Mouse (Mus musculus): ENCODE results near the gene Cd80. TPM values are rescaled to one million over a fixed set of nuclear protein-coding genes. Genes with fewer than 3 reads are reported as not detected.
A peak's percentile ranks its signal among the peaks of the same experiment; 100 is the strongest.

Gene Cd80
- polyA plus RNA-seq, 1 experiment, result 0.17 TPM

GRCm38 (mm10) chr16:38454533-38455254 is 667 bp upstream of the Cd80 start:
- Histone ChIP-seq H3K4me3 (replicated peaks) (no peak overlapping the region), H3K4me1 (peaks cover 64% of the 10 kb centered on the region), H3K36me3 (replicated peaks; ENCODE audit: low read length) (peaks cover 17% of the 10 kb centered on the region), H3K9me3 (no peaks in the 10 kb centered on the region), H3K27me3 (replicated peaks) (no peaks in the 10 kb centered on the region)
- no peak for TF ChIP-seq GATA1 (IDR thresholded peaks at IDR 0.05; ENCODE audit: borderline replicate concordance, low read length)
- TF ChIP-seq FLI1 (IDR thresholded peaks at IDR 0.05; ENCODE audit: low read length), result no peak

- Histone ChIP-seq H3K4me3 (replicated peaks) (peak overlapping the region; percentile 57), H3K9me3 (no peaks in the 10 kb centered on the region)
These were observed 1.6 kb downstream of the Cd80 start for GRCm38 (mm10) chr16:38456812-38457567.

GRCm38 (mm10) chr16:38458600-38459280 is 3.4 kb downstream of the Cd80 start:
- no peak for TF ChIP-seq GATA1 (IDR thresholded peaks at IDR 0.05; ENCODE audit: borderline replicate concordance, low read length)
- TF ChIP-seq FLI1 (IDR thresholded peaks at IDR 0.05; ENCODE audit: low read length), result no peak
- Histone ChIP-seq H3K27me3 (replicated peaks) (peaks cover 10% of the 10 kb centered on the region), H3K4me1 (peaks cover 46% of the 10 kb centered on the region), H3K9me3 (no peaks in the 10 kb centered on the region), H3K36me3 (replicated peaks; ENCODE audit: low read length) (no peaks in the 10 kb centered on the region), H3K4me3 (replicated peaks) (no peak overlapping the region)

More at GRCm38 (mm10) chr16:38456812-38457567, 1.6 kb downstream of the Cd80 start:
- Histone ChIP-seq H3K36me3 (replicated peaks; ENCODE audit: low read length) (no peaks in the 10 kb centered on the region), H3K4me1 (peaks cover 49% of the 10 kb centered on the region), H3K27me3 (replicated peaks) (peaks cover under 1% of the 10 kb centered on the region)
- TF ChIP-seq FLI1 (IDR thresholded peaks at IDR 0.05; ENCODE audit: low read length), result no peak
- no peak for TF ChIP-seq GATA1 (IDR thresholded peaks at IDR 0.05; ENCODE audit: borderline replicate concordance, low read length)

- Histone ChIP-seq H3K36me3 (replicated peaks; ENCODE audit: low read length) (no peaks in the 10 kb centered on the region), H3K27me3 (replicated peaks) (peaks cover 11% of the 10 kb centered on the region), H3K4me1 (peaks cover 36% of the 10 kb centered on the region), H3K9me3 (no peaks in the 10 kb centered on the region), H3K4me3 (replicated peaks) (no peak overlapping the region)
- TF ChIP-seq GATA1 (IDR thresholded peaks at IDR 0.05; ENCODE audit: borderline replicate concordance, low read length), result no peak
- no peak for TF ChIP-seq FLI1 (IDR thresholded peaks at IDR 0.05; ENCODE audit: low read length)
These were observed 4.6 kb downstream of the Cd80 start for GRCm38 (mm10) chr16:38459990-38460389.

- peaks cover 15% of the 10 kb centered on the region for H3K27me3 ChIP-seq (replicated peaks)
- H3K36me3 ChIP-seq (replicated peaks; ENCODE audit: low read length), result no peaks in the 10 kb centered on the region
- H3K4me3 ChIP-seq (replicated peaks), result no peak overlapping the region
- TF ChIP-seq GATA1 (IDR thresholded peaks at IDR 0.05; ENCODE audit: borderline replicate concordance, low read length), result no peak
- no peak for TF ChIP-seq FLI1 (IDR thresholded peaks at IDR 0.05; ENCODE audit: low read length)
- H3K4me1 ChIP-seq, result peaks cover 41% of the 10 kb centered on the region
- H3K9me3 ChIP-seq, result no peaks in the 10 kb centered on the region
These were observed 6.4 kb downstream of the Cd80 start for GRCm38 (mm10) chr16:38461749-38462148.

- Histone ChIP-seq H3K36me3 (replicated peaks; ENCODE audit: low read length) (no peaks in the 10 kb centered on the region), H3K9me3 (no peaks in the 10 kb centered on the region), H3K4me1 (peaks cover 39% of the 10 kb centered on the region), H3K4me3 (replicated peaks) (no peak overlapping the region), H3K27me3 (replicated peaks) (peaks cover 17% of the 10 kb centered on the region)
- TF ChIP-seq GATA1 (IDR thresholded peaks at IDR 0.05; ENCODE audit: borderline replicate concordance, low read length) (no peak), FLI1 (IDR thresholded peaks at IDR 0.05; ENCODE audit: low read length) (no peak)
These were observed 6.8 kb downstream of the Cd80 start for GRCm38 (mm10) chr16:38462161-38462560.

GRCm38 (mm10) chr16:38463305-38463704 is 7.9 kb downstream of the Cd80 start:
- no peaks in the 10 kb centered on the region for H3K36me3 ChIP-seq (replicated peaks; ENCODE audit: low read length)

GRCm38 (mm10) chr16:38466089-38466488 is 10.7 kb downstream of the Cd80 start:
- peaks cover 56% of the 10 kb centered on the region for H3K4me1 ChIP-seq
- no peaks in the 10 kb centered on the region for H3K9me3 ChIP-seq
- H3K36me3 ChIP-seq (replicated peaks; ENCODE audit: low read length), result no peaks in the 10 kb centered on the region
- H3K27me3 ChIP-seq (replicated peaks), result peaks cover 34% of the 10 kb centered on the region
- TF ChIP-seq GATA1 (IDR thresholded peaks at IDR 0.05; ENCODE audit: borderline replicate concordance, low read length) (no peak), FLI1 (IDR thresholded peaks at IDR 0.05; ENCODE audit: low read length) (no peak)
- H3K4me3 ChIP-seq (replicated peaks), result no peak overlapping the region

More at GRCm38 (mm10) chr16:38463305-38463704, 7.9 kb downstream of the Cd80 start:
- TF ChIP-seq GATA1 (IDR thresholded peaks at IDR 0.05; ENCODE audit: borderline replicate concordance, low read length) (no peak), FLI1 (IDR thresholded peaks at IDR 0.05; ENCODE audit: low read length) (no peak)
- Histone ChIP-seq H3K4me1 (peaks cover 50% of the 10 kb centered on the region), H3K4me3 (replicated peaks) (no peak overlapping the region), H3K9me3 (no peaks in the 10 kb centered on the region), H3K27me3 (replicated peaks) (peaks cover 26% of the 10 kb centered on the region)

- Histone ChIP-seq H3K4me1 (peaks cover 54% of the 10 kb centered on the region), H3K9me3 (no peaks in the 10 kb centered on the region), H3K4me3 (replicated peaks) (no peak overlapping the region), H3K27me3 (replicated peaks) (peaks cover 31% of the 10 kb centered on the region), H3K36me3 (replicated peaks; ENCODE audit: low read length) (no peaks in the 10 kb centered on the region)
- TF ChIP-seq GATA1 (IDR thresholded peaks at IDR 0.05; ENCODE audit: borderline replicate concordance, low read length) (no peak), FLI1 (IDR thresholded peaks at IDR 0.05; ENCODE audit: low read length) (no peak)
These were observed 11.9 kb downstream of the Cd80 start for GRCm38 (mm10) chr16:38467091-38467916.
